Mouse (Mus musculus) heart, adult 10 weeks (tissue): ENCODE results near the gene Tnp2. TPM values are rescaled to one million over a fixed set of nuclear protein-coding genes. Genes with fewer than 3 reads are reported as not detected.

Experiments used
- polyA plus RNA-seq: library from polyadenylated mRNA; stranded (reverse); fragments of 350-450 nt; fragmentation: Illumina TruSeq; extraction: RNeasy Lipid Tissue Mini Kit (QIAGEN cat#74804); gene quantifications from one replicate; pipeline ENCODE4 v1.2.3, GENCODE M21; 2014; ENCODE audit warnings: low read depth, low replicate concordance

Gene Tnp2
- not detected for polyA plus RNA-seq

GRCm38 (mm10) chr16:10788271-10788670 is at the start of gene Tnp2:
Gene Tnp2 (minus strand): TSS chr16:10788660.

GRCm38 (mm10) chr16:10834911-10835587 is 46.6 kb upstream of the Tnp2 start, which contains the start of gene Rmi2:
Gene Rmi2 (plus strand): TSS chr16:10835059.

GRCm38 (mm10) chr16:10812865-10813371 is 24.5 kb upstream of the Tnp2 start, which contains the start of gene Gm11172:
Gene Gm11172 (plus strand): TSS chr16:10812915.

DNA sequence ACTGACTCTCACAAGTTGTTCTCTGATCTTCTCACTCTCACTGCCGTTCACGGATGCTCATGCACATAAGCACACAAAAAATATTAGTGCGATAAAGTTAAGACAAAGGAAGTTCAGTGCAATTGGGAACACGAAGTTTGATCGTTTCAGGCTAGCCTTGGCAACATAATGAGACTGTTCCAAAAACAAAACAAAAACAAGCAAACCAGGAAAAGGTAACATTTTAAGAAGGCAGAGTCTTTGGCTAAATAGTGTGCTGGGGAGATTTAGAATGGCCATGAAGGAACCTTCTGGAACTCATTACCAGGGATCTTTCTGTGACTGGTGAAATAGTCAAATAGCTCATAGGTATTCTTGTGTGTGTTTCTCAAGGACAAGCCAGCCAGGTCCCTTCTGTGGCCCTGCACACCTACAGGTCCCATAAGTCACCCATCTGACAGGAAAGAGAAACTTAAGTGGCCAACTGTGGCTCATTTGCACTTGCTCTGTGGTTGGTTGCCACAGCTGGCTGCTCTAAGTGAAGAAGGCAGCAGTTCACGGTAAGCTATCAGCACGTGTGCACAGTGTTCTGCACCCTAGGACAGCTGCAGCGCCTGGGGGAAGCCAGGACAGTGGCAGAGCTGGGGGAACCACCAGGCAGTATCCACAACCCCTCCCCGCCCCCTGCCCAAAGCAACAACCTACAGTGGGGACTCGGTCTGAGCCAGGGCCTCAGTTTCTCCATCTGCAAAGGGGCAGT is 17.5 kb upstream of the Tnp2 start, which contains the start of gene Prm1:
Gene Prm1, minus strand, starts transcription at position 51 of the 739 bp plus-strand sequence.

GRCm38 (mm10) chr16:10796034-10796433 is 7.6 kb upstream of the Tnp2 start, which contains the start of gene Prm2:
Gene Prm2 (minus strand): TSS chr16:10796134.

GRCm38 (mm10) chr16:10790702-10791101 is 2.2 kb upstream of the Tnp2 start, which contains the start of gene Prm3:
Gene Prm3 (minus strand): TSS chr16:10790914.

GRCm38 (mm10) chr16:10785371-10786231 is 2.9 kb downstream of the Tnp2 start, which contains the start of gene Socs1:
Gene Socs1 (minus strand): TSS chr16:10785536.

Other genes with a start within 250 kb of the Tnp2 start
- gene Dexi, start 245.6 kb downstream of the Tnp2 start, polyA plus RNA-seq: 33.8 TPM
- 37.5 TPM for gene Clec16a, start 243.3 kb downstream of the Tnp2 start, polyA plus RNA-seq
- gene Socs1, start 3.1 kb downstream of the Tnp2 start, polyA plus RNA-seq: 0.52 TPM
- gene Prm3, start 2.3 kb upstream of the Tnp2 start, polyA plus RNA-seq: not detected
- gene Prm2, start 7.5 kb upstream of the Tnp2 start, polyA plus RNA-seq: not detected
- gene Prm1, start 17.2 kb upstream of the Tnp2 start, polyA plus RNA-seq: not detected
- gene Gm11172, start 24.3 kb upstream of the Tnp2 start, polyA plus RNA-seq: not detected
- 0.18 TPM for gene Rmi2, start 46.4 kb upstream of the Tnp2 start, polyA plus RNA-seq